In the genomic region with DNA sequence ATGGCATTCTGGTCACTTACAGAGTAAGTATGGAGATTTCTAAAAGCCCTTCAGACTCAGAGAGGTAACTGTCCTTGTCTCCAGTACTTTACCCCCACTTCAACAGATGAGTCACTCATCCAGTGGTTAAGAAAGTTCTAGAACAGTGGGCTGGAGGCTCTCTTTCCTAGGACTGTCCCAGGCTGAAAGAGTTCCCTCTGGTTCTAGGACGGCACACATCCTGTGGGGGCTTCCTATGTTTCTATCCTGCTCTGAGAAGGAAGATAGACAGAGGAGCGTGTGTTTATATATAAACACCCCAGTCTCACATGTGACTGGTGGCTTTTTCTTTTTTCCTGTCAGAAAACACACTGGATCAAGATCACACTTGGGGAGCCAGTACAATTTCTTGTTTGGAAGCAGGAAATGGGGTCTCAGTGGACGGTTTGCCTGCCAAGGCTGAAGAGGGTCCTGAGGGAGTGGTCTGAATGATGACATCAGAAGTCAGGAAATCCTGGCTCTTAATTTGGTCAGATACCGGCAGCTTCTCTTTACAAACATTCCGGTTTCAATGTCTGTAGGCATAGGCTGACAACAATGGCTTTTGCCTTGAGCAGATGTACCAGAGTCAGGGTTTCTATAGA, we compare ENCODE assay signal across 12 mouse cellular contexts. TPM values are rescaled to one million over a fixed set of nuclear protein-coding genes. Genes with fewer than 3 reads are reported as not detected.
DNase-seq lines count a peak whose midpoint lies in the region; ATAC-seq lines count a peak whose summit lies in the region.
"Had no signal": no experiment of that assay in that cellular context is flagged by ENCODE, and none has a peak within 500 bp of the region (broad histone marks: within the 10 kb centered on the region; RNA-seq: fewer than 3 reads in every experiment).

No protein-coding gene starts in this region.

- no peak overlapping the region for H3K4me2 ChIP-seq in kidney, embryonic 16.5 days (replicated peaks; ENCODE audit: low read depth, low read length)
- H3K4me2 ChIP-seq in heart, embryonic 11.5 days = no peak overlapping the region
- no peak overlapping the region for H3K4me2 ChIP-seq in liver, embryonic 16.5 days (ENCODE audit: low read depth, low read length)
- H3K4me2 ChIP-seq: hindbrain, embryonic 13.5 days; midbrain, embryonic 12.5 days; neural tube, embryonic 12.5 days had no signal

- H3K9me3 ChIP-seq in kidney, embryonic 16.5 days (ENCODE audit: low read length) = no peaks in the 10 kb centered on the region
- no peaks in the 10 kb centered on the region for H3K9me3 ChIP-seq in heart, embryonic 11.5 days (replicated peaks; ENCODE audit: control insufficient read depth, low read length)
- no peaks in the 10 kb centered on the region for H3K9me3 ChIP-seq in liver, embryonic 16.5 days (replicated peaks; ENCODE audit: control insufficient read depth, low read length)
- H3K9me3 ChIP-seq: hindbrain, embryonic 13.5 days; midbrain, embryonic 12.5 days; neural tube, embryonic 12.5 days had no signal

- 45% methylated on average over 5 of the region's 5 CpGs for WGBS in kidney, embryonic 16.5 days
- WGBS in heart, embryonic 11.5 days (ENCODE audit: insufficient replicate concordance) = 50% methylated on average over 5 of the region's 5 CpGs
- WGBS in liver, embryonic 16.5 days (ENCODE audit: insufficient replicate concordance) = 19% methylated on average over 5 of the region's 5 CpGs

- H3K4me3 ChIP-seq in kidney, embryonic 16.5 days (ENCODE audit: low read length) = no peak overlapping the region
- no peak overlapping the region for H3K4me3 ChIP-seq in heart, embryonic 11.5 days (ENCODE audit: low read depth, low read length)
- H3K4me3 ChIP-seq in liver, embryonic 16.5 days (ENCODE audit: low read depth, low read length) = no peak overlapping the region
- H3K4me3 ChIP-seq: hindbrain, embryonic 13.5 days; midbrain, embryonic 12.5 days; neural tube, embryonic 12.5 days had no signal

- no peak for DNase-seq in kidney, postnatal 25 days
- no peak for DNase-seq in ovary, adult 18-20 months (ENCODE audit: low spot score)
- no peak for DNase-seq in cerebellum, adult 11-12 months
- DNase-seq: cerebellum, adult 9-10 months; kidney, postnatal 36 days had no signal

- peaks cover 18% of the 10 kb centered on the region for H3K4me1 ChIP-seq in kidney, embryonic 16.5 days (ENCODE audit: insufficient read depth, low read length)
- H3K4me1 ChIP-seq in heart, embryonic 11.5 days (ENCODE audit: control insufficient read depth, insufficient read depth, low read length) = peaks cover 8% of the 10 kb centered on the region; the same call in 1 of the 2 replicates
- H3K4me1 ChIP-seq in liver, embryonic 16.5 days (ENCODE audit: control insufficient read depth, low read depth, low read length) = no peaks in the 10 kb centered on the region

- 0 out of 2 replicates have a peak, but pooled peaks have one; percentile 51 for ATAC-seq in kidney, embryonic 16.5 days (ENCODE audit: low FRiP score, low TSS enrichment)
- peak; percentile 77 for ATAC-seq in common myeloid progenitor, adult 5-6 weeks (replicated peaks; ENCODE audit: low read depth, poor library complexity, severe bottlenecking)
- no peak; the same call in 1 of the 2 replicates for ATAC-seq in heart, embryonic 11.5 days (replicated peaks; ENCODE audit: insufficient number of reproducible peaks, low FRiP score, low TSS enrichment)
- 0 out of 2 replicates have a peak, but pooled peaks have one; percentile 37 for ATAC-seq in liver, embryonic 16.5 days (ENCODE audit: low read depth)

- no peak overlapping the region for H3K9ac ChIP-seq in kidney, embryonic 16.5 days (replicated peaks; ENCODE audit: low read length)
- H3K9ac ChIP-seq in heart, embryonic 11.5 days (ENCODE audit: low read depth, low read length) = no peak overlapping the region
- no peak overlapping the region for H3K9ac ChIP-seq in liver, embryonic 16.5 days (ENCODE audit: low read depth, low read length)
- H3K9ac ChIP-seq: hindbrain, embryonic 13.5 days; midbrain, embryonic 12.5 days; neural tube, embryonic 12.5 days had no signal

- H3K36me3 ChIP-seq in kidney, embryonic 16.5 days (ENCODE audit: insufficient read depth, low read length) = no peaks in the 10 kb centered on the region
- H3K36me3 ChIP-seq in heart, embryonic 11.5 days (ENCODE audit: control insufficient read depth, insufficient read depth, low read length) = no peaks in the 10 kb centered on the region
- no peaks in the 10 kb centered on the region for H3K36me3 ChIP-seq in liver, embryonic 16.5 days (ENCODE audit: control insufficient read depth, insufficient read depth)
- H3K36me3 ChIP-seq: hindbrain, embryonic 13.5 days; midbrain, embryonic 12.5 days; neural tube, embryonic 12.5 days had no signal

- H3K27ac ChIP-seq in kidney, embryonic 16.5 days (ENCODE audit: low read length) = peak overlapping the region; percentile 71
- peak overlapping the region; percentile 50; the same call in 1 of the 2 replicates for H3K27ac ChIP-seq in heart, embryonic 11.5 days (ENCODE audit: low read depth, low read length)
- H3K27ac ChIP-seq in liver, embryonic 16.5 days (ENCODE audit: low read length) = no peak overlapping the region
- H3K27ac ChIP-seq: hindbrain, embryonic 13.5 days; midbrain, embryonic 12.5 days; neural tube, embryonic 12.5 days had no signal

- H3K27me3 ChIP-seq in kidney, embryonic 16.5 days (ENCODE audit: insufficient read depth, low read length) = no peaks in the 10 kb centered on the region
- no peaks in the 10 kb centered on the region for H3K27me3 ChIP-seq in heart, embryonic 11.5 days (ENCODE audit: control insufficient read depth, insufficient read depth, low read length)
- H3K27me3 ChIP-seq in liver, embryonic 16.5 days (ENCODE audit: control insufficient read depth, insufficient read depth, low read depth, low read length) = no peaks in the 10 kb centered on the region
- H3K27me3 ChIP-seq: neural tube, embryonic 12.5 days had no signal

RNA-seq across cellular contexts. Expression of gene Itga6, which starts 34.0 kb away (rescaled TPM):
- polyA plus RNA-seq in kidney, embryonic 16.5 days (2015; fragmentation: Nextera tagmentation; extraction: Ambion mirVana) = 56.8 and 75.1 TPM in 2 replicates
- 66.4 and 70.6 TPM in 2 replicates for total RNA-seq in common myeloid progenitor, adult 5-6 weeks (2017)
- polyA plus RNA-seq in heart, embryonic 11.5 days (2014; fragmentation: Nextera tagmentation; extraction: Ambion mirVana) = 128 and 152 TPM in 2 replicates
- 4.0 and 5.3 TPM in 2 replicates for polyA plus RNA-seq in liver, embryonic 16.5 days (2015; fragmentation: Nextera tagmentation; extraction: Ambion mirVana)
